Mouse (Mus musculus) kidney, postnatal 0 days (tissue): Measurements from ENCODE around the gene Fermt2. TPM values are rescaled to one million over a fixed set of nuclear protein-coding genes. Genes with fewer than 3 reads are reported as not detected.

Experiments used
- ATAC-seq: fragments of 200-750 bp; cut with Nextera tagmentation; replicated peaks from 2 replicates; pipeline ENCODE4 v1.8.0; 2017; ENCODE audit warnings: low read depth, moderate number of reproducible peaks, moderate TSS enrichment, moderate library complexity; ENCODE audit not compliant: low FRiP score
- DNase-seq: peaks from one replicate; pipeline ENCODE4 v3.0.0-alpha.2; 2016; ENCODE audit warnings: low spot score
- H3K27ac ChIP-seq: fragments of 300-500 bp; sonication (generic); 2 replicates; pipeline ENCODE4 v1.5.1; 2014; ENCODE audit warnings: mild to moderate bottlenecking
- H3K27me3 ChIP-seq: fragments of 300-500 bp; sonication (generic); 2 replicates; pipeline ENCODE4 v1.6.1; 2014; ENCODE audit warnings: low read length, mixed read lengths; ENCODE audit not compliant: insufficient read depth
- H3K36me3 ChIP-seq: fragments of 300-500 bp; sonication (generic); 2 replicates; pipeline ENCODE4 v1.6.1; 2014; ENCODE audit warnings: low read length, mixed read lengths; ENCODE audit not compliant: insufficient read depth
- H3K4me1 ChIP-seq: fragments of 300-500 bp; sonication (generic); replicated peaks from 2 replicates; pipeline ENCODE4 v1.6.1; 2014; ENCODE audit warnings: antibody characterized with exemption, low read length, mixed read lengths; ENCODE audit not compliant: insufficient read depth
- H3K4me2 ChIP-seq: fragments of 300-500 bp; sonication (generic); 2 replicates; pipeline ENCODE4 v1.6.1; 2014; ENCODE audit warnings: mild to moderate bottlenecking, low read length, moderate library complexity, mixed read lengths
- H3K4me3 ChIP-seq: fragments of 300-500 bp; sonication (generic); replicated peaks from 2 replicates; pipeline ENCODE4 v1.5.1; 2014; ENCODE audit warnings: low read depth, low read length
- H3K9ac ChIP-seq: fragments of 300-500 bp; sonication (generic); 2 replicates; pipeline ENCODE4 v1.6.1; 2014; ENCODE audit warnings: low read depth, low read length
- H3K9me3 ChIP-seq: fragments of 300-500 bp; sonication (generic); replicated peaks from 2 replicates; pipeline ENCODE4 v1.6.1; 2016; ENCODE audit warnings: low read length, inconsistent platforms, mixed read lengths
- CTCF ChIP-seq: IDR thresholded peaks from 2 replicates; pipeline ENCODE4 v1.5.1; 2016; ENCODE audit warnings: antibody characterized with exemption, low read depth, mild to moderate bottlenecking, moderate library complexity
- WGBS: fragments of 180-500 bp; shearing (Covaris S2); extraction: QIAGEN DNeasy Blood & Tissue Kit; methylation state at CpG from one replicate; pipeline ENCODE4 v1.1.7; 2014; 5-methylcytosine and 5-hydroxymethylcytosine counted together
- polyA plus RNA-seq: library from polyadenylated mRNA; unstranded; fragments of >200 nt; fragmentation: Nextera tagmentation; extraction: Ambion mirVana; gene quantifications from 2 replicates; pipeline ENCODE4 v1.2.1, GENCODE M21; 2015

The Fermt2 gene
- polyA plus RNA-seq, 1 experiment from 2014 or later: 226 TPM

DNA sequence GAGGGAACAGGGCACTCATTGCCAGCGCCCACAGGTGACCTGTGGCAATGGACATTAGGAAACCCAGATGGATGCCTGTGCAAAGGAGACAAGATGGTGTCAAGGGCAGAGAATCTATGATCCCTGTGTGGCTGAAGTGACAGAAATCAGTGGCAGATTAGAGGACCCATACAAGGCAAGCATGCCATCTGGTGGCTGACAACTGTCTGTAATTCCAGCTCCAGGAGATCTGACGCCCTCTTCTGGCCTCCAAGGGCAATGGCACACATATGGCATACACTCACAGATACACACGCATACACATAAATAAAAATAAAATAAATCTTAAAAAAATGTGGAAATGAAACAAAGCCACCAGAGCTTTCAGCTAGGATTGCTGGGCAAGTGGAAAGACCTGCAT is 18.2 kb upstream of the Fermt2 start:
- no peak overlapping the region for H3K4me3 ChIP-seq
- H3K9me3 ChIP-seq: no peaks in the 10 kb centered on the region
- no peaks in the 10 kb centered on the region for H3K27me3 ChIP-seq
- 71% methylated on average over 3 of the region's 3 CpGs for WGBS
- no peak overlapping the region for H3K4me2 ChIP-seq
- H3K4me1 ChIP-seq: no peaks in the 10 kb centered on the region
- no peak overlapping the region for H3K27ac ChIP-seq
- TF ChIP-seq CTCF: peak; percentile 73
- peak; percentile 28 for DNase-seq
- ATAC-seq: no peak
- H3K36me3 ChIP-seq: no peaks in the 10 kb centered on the region
- no peak overlapping the region for H3K9ac ChIP-seq

- Histone ChIP-seq H3K36me3 (no peaks in the 10 kb centered on the region), H3K4me2 (no peak overlapping the region), H3K27me3 (no peaks in the 10 kb centered on the region), H3K27ac (no peak overlapping the region), H3K9me3 (no peaks in the 10 kb centered on the region), H3K4me3 (no peak overlapping the region), H3K4me1 (no peaks in the 10 kb centered on the region), H3K9ac (no peak overlapping the region)
- WGBS: 51% methylated on average over 7 of the region's 7 CpGs
- DNase-seq (peak; percentile 39), ATAC-seq (no peak; the same call in 1 of the 2 replicates)
- TF ChIP-seq CTCF: no peak
Observed at GRCm38 (mm10) chr14:45544905-45545304, 15.0 kb upstream of the Fermt2 start.

- H3K4me2 ChIP-seq: no peak overlapping the region
- ATAC-seq (no peak; the same call in 1 of the 2 replicates), DNase-seq (no peak)
- no peaks in the 10 kb centered on the region for H3K4me1 ChIP-seq
- no peaks in the 10 kb centered on the region for H3K9me3 ChIP-seq
- no peak overlapping the region for H3K27ac ChIP-seq
- no peak for TF ChIP-seq CTCF
- H3K9ac ChIP-seq: no peak overlapping the region
- H3K36me3 ChIP-seq: no peaks in the 10 kb centered on the region
- WGBS: 45% methylated on average over 5 of the region's 6 CpGs
- H3K4me3 ChIP-seq: no peak overlapping the region
- no peaks in the 10 kb centered on the region for H3K27me3 ChIP-seq
Observed at GRCm38 (mm10) chr14:45544026-45544425, 14.1 kb upstream of the Fermt2 start.

- H3K4me1 ChIP-seq: no peaks in the 10 kb centered on the region
Observed at GRCm38 (mm10) chr14:45539659-45540468, 9.9 kb upstream of the Fermt2 start.

DNA sequence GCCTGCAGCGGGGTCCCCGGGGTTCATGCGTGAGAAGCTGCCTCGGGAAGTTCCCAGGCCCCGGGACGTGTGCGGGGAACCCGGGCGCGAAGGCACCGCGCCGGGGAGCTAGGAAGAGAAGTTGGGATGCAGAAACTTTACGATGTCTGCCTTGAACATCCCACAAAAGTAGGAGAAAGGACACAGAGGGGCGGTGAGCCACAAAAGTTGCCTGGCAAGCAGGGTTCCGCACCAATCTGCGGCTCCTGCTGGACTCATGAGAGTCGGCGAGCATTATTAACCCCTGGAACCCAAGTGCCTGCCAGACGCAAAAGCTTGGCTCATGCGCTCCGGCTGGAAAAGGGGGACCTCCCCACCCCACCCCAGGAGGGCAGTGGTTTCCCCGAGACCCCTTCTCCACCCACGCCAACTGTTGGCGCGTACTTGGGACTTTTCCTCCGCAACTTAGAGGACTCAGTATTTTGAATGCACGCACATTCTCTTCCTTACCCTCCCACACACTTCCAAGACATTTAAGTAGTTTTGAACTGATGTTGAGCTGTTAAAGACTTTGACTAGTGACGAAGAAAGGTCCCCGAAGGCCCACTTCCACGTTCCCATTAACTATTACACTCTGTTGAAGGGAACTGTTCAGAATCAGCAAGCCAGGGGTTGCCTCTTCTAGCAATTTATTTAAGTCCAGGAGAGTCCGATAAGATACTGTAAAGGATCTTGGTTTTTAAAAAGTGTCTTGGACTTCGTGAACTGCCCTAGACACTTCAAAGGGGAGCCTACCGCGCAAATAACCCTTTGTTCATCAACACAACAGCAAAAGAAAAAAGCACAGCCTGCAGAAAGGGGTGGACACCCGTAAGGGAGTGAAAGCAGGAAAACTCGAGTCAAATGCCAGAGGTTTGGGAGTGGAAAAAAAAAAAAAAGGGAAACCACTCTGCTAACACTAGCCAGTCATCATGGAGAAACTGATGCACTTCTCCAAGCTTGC is 737 bp upstream of the Fermt2 start:
- Histone ChIP-seq H3K9me3 (no peaks in the 10 kb centered on the region), H3K27ac (peak overlapping the region; percentile 98), H3K4me1 (peaks cover 10% of the 10 kb centered on the region; the same call in 1 of the 2 replicates), H3K27me3 (no peaks in the 10 kb centered on the region), H3K9ac (peak overlapping the region; percentile 92), H3K4me3 (peak overlapping the region; percentile 89), H3K4me2 (peak overlapping the region; percentile 83), H3K36me3 (no peaks in the 10 kb centered on the region)
- peak; percentile 67 for DNase-seq
- TF ChIP-seq CTCF: no peak
- WGBS: under 1% methylated on average over 37 of the region's 37 CpGs
- peak; percentile 38 for ATAC-seq

More at GRCm38 (mm10) chr14:45539659-45540468, 9.9 kb upstream of the Fermt2 start:
- H3K4me3 ChIP-seq: no peak overlapping the region
- no peak overlapping the region for H3K9ac ChIP-seq
- WGBS: 31% methylated on average over 12 of the region's 12 CpGs
- H3K36me3 ChIP-seq: no peaks in the 10 kb centered on the region
- peak overlapping the region; percentile 77 for H3K27ac ChIP-seq
- H3K27me3 ChIP-seq: no peaks in the 10 kb centered on the region
- no peak overlapping the region for H3K4me2 ChIP-seq
- TF ChIP-seq CTCF: peak; percentile 92
- DNase-seq (peak; percentile 91), ATAC-seq (peak; percentile 71)
- H3K9me3 ChIP-seq: no peaks in the 10 kb centered on the region

DNA sequence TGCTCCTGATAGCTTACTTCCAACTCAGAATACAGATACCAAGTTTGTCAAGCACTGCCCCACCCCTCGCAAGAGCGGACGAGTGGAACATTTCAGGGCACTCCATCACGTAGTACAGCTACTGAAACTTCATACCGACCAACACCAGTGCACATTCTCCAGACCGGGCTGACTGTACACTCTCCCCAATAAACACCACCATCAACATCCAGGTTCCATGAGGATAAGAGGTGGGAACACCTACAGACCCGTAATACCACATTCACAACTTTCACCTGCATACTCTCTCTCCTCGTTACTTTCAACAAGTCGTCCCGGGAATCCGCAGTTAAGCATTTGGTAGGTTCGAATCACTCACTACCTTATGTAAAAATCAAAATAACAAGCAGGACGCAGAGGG is 1.1 kb downstream of the Fermt2 start:
- H3K9ac ChIP-seq: peak overlapping the region; percentile 92
- WGBS: 1% methylated on average over 13 of the region's 13 CpGs
- peak overlapping the region; percentile 89 for H3K4me3 ChIP-seq
- no peak for ATAC-seq
- H3K4me2 ChIP-seq: peak overlapping the region; percentile 83
- peak; percentile 69 for DNase-seq
- peaks cover 14% of the 10 kb centered on the region; the same call in 1 of the 2 replicates for H3K4me1 ChIP-seq
- TF ChIP-seq CTCF: no peak
- H3K36me3 ChIP-seq: no peaks in the 10 kb centered on the region
- H3K27ac ChIP-seq: peak overlapping the region; percentile 98
- no peaks in the 10 kb centered on the region for H3K9me3 ChIP-seq
- no peaks in the 10 kb centered on the region for H3K27me3 ChIP-seq
